In the genomic region with DNA sequence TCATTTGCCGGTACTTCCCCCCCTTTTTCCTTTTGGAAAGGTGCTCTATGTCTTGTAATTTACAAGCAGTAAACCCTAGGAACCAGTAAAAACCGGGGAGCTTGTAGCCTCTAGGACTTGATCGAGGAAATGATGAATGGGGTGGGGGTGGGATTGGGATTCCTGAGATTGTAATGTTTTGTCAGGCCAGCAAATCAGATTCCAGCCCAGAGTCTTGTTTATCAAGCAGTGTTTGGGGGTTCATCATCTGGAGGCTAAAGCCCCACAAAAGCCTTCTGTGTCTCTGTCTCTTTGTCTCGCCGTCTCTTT, we compare ENCODE assay signal across 8 mouse cellular contexts. TPM values are rescaled to one million over a fixed set of nuclear protein-coding genes. Genes with fewer than 3 reads are reported as not detected.
A peak's percentile ranks its signal among the peaks of the same experiment; 100 is the strongest.
DNase-seq lines count a peak whose midpoint lies in the region; ATAC-seq and TF ChIP-seq lines count a peak whose summit lies in the region.

No protein-coding gene starts in this region.

- H3K4me3 ChIP-seq in kidney, embryonic 16.5 days (ENCODE audit: low read length), result peak overlapping the region; percentile 86
- H3K4me3 ChIP-seq in bone marrow, adult 2 months (replicated peaks; ENCODE audit: control insufficient read depth, low read depth, low read length), result peak overlapping the region; percentile 78
- H3K4me3 ChIP-seq in hindbrain, embryonic 12.5 days, result peak overlapping the region; percentile 96
- H3K4me3 ChIP-seq in midbrain, embryonic 15.5 days, result peak overlapping the region; percentile 62

- TF ChIP-seq CTCF in bone marrow, adult 2 months (IDR thresholded peaks at IDR 0.05; ENCODE audit: control insufficient read depth, insufficient read depth, low read length), result no peak

- H3K9me3 ChIP-seq in kidney, embryonic 16.5 days (ENCODE audit: low read length), result no peaks in the 10 kb centered on the region
- H3K9me3 ChIP-seq in hindbrain, embryonic 12.5 days (replicated peaks), result no peaks in the 10 kb centered on the region
- H3K9me3 ChIP-seq in midbrain, embryonic 15.5 days, result no peaks in the 10 kb centered on the region

- peaks cover 22% of the 10 kb centered on the region for H3K4me1 ChIP-seq in kidney, embryonic 16.5 days (ENCODE audit: insufficient read depth, low read length)
- peaks cover 5% of the 10 kb centered on the region for H3K4me1 ChIP-seq in bone marrow, adult 2 months (ENCODE audit: control insufficient read depth, insufficient read depth, low read length)
- peaks cover 13% of the 10 kb centered on the region for H3K4me1 ChIP-seq in hindbrain, embryonic 12.5 days
- peaks cover 39% of the 10 kb centered on the region for H3K4me1 ChIP-seq in midbrain, embryonic 15.5 days

- H3K27me3 ChIP-seq in kidney, embryonic 16.5 days (ENCODE audit: insufficient read depth, low read length), result no peaks in the 10 kb centered on the region
- H3K27me3 ChIP-seq in hindbrain, embryonic 12.5 days, result no peaks in the 10 kb centered on the region
- H3K27me3 ChIP-seq in midbrain, embryonic 15.5 days (replicated peaks), result no peaks in the 10 kb centered on the region

- H3K9ac ChIP-seq in kidney, embryonic 16.5 days (replicated peaks; ENCODE audit: low read length), result peak overlapping the region; percentile 82
- peak overlapping the region; percentile 87 for H3K9ac ChIP-seq in hindbrain, embryonic 12.5 days
- peak overlapping the region; percentile 76 for H3K9ac ChIP-seq in midbrain, embryonic 15.5 days

- DNase-seq in kidney, postnatal 10 days, result no peak
- DNase-seq in cerebellum, adult 11 months, result no peak
- DNase-seq in yolk sac, embryonic 10.5 days (ENCODE audit: low spot score), result no peak
- no peak for DNase-seq in spleen, adult 18-20 months

- peak overlapping the region; percentile 58 for H3K4me2 ChIP-seq in kidney, embryonic 16.5 days (replicated peaks; ENCODE audit: low read depth, low read length)
- H3K4me2 ChIP-seq in hindbrain, embryonic 12.5 days (replicated peaks), result peak overlapping the region; percentile 59
- H3K4me2 ChIP-seq in midbrain, embryonic 15.5 days, result peak overlapping the region; percentile 71

- H3K27ac ChIP-seq in kidney, embryonic 16.5 days (ENCODE audit: low read length), result peak overlapping the region; percentile 70; the same call in 1 of the 2 replicates
- peak overlapping the region; percentile 90 for H3K27ac ChIP-seq in bone marrow, adult 2 months (ENCODE audit: control insufficient read depth, insufficient read depth, low read depth, low read length, poor library complexity)
- peak overlapping the region; percentile 80 for H3K27ac ChIP-seq in hindbrain, embryonic 12.5 days
- H3K27ac ChIP-seq in midbrain, embryonic 15.5 days, result peak overlapping the region; percentile 82

- 4% methylated on average over 5 of the region's 5 CpGs for WGBS in kidney, embryonic 16.5 days
- WGBS in bone marrow, adult 2 months, result 8% methylated on average over 5 of the region's 5 CpGs
- WGBS in hindbrain, embryonic 12.5 days, result 1% methylated on average over 5 of the region's 5 CpGs
- WGBS in midbrain, embryonic 15.5 days, result under 1% methylated on average over 5 of the region's 5 CpGs

- no peak for TF ChIP-seq POLR2A in bone marrow, adult 2 months (IDR thresholded peaks at IDR 0.05; ENCODE audit: borderline replicate concordance, control insufficient read depth, low read depth, low read length)

- peak; percentile 20 for ATAC-seq in kidney, embryonic 16.5 days (ENCODE audit: low FRiP score, low TSS enrichment)
- peak; percentile 24; the same call in 1 of the 2 replicates for ATAC-seq in hindbrain, embryonic 12.5 days (ENCODE audit: low FRiP score)
- ATAC-seq in midbrain, embryonic 15.5 days (replicated peaks), result peak; percentile 29

- H3K36me3 ChIP-seq in kidney, embryonic 16.5 days (ENCODE audit: insufficient read depth, low read length), result no peaks in the 10 kb centered on the region
- H3K36me3 ChIP-seq in hindbrain, embryonic 12.5 days, result no peaks in the 10 kb centered on the region
- 0 out of 2 replicates have a peak, but pooled peaks cover 4% of the 10 kb centered on the region for H3K36me3 ChIP-seq in midbrain, embryonic 15.5 days (replicated peaks)

RNA-seq across cellular contexts. Expression of a gene that starts 0.6 kb away (rescaled TPM):
- polyA plus RNA-seq in kidney, embryonic 16.5 days (2015; fragmentation: Nextera tagmentation; extraction: Ambion mirVana), result 36.7 and 39.8 TPM in 2 replicates
- 7.1 and 21.9 TPM in 2 replicates for polyA plus RNA-seq in bone marrow, adult 2 months (2011; ENCODE audit: insufficient read depth, insufficient read length, low replicate concordance, missing spikeins)
- 43.0 and 46.7 TPM in 2 replicates for polyA plus RNA-seq in hindbrain, embryonic 12.5 days (2016; fragmentation: Nextera tagmentation; extraction: Ambion mirVana)
- polyA plus RNA-seq in midbrain, embryonic 15.5 days (2015; fragmentation: Nextera tagmentation; extraction: Ambion mirVana), result 66.0 and 67.5 TPM in 2 replicates

RNA-seq across cellular contexts. Expression of a gene that starts 18.5 kb away (rescaled TPM):
- polyA plus RNA-seq in kidney, embryonic 16.5 days (2015; fragmentation: Nextera tagmentation; extraction: Ambion mirVana), result 54.1 and 58.6 TPM in 2 replicates
- polyA plus RNA-seq in bone marrow, adult 2 months (2011; ENCODE audit: insufficient read depth, insufficient read length, low replicate concordance, missing spikeins), result 10.6 and 20.7 TPM in 2 replicates
- 45.4 and 47.5 TPM in 2 replicates for polyA plus RNA-seq in hindbrain, embryonic 12.5 days (2016; fragmentation: Nextera tagmentation; extraction: Ambion mirVana)
- polyA plus RNA-seq in midbrain, embryonic 15.5 days (2015; fragmentation: Nextera tagmentation; extraction: Ambion mirVana), result 43.8 and 46.3 TPM in 2 replicates
